Mouse (Mus musculus) gonadal fat pad, adult 2 months (tissue): ENCODE data around the gene Olfr675. TPM values are rescaled to one million over a fixed set of nuclear protein-coding genes. Genes with fewer than 3 reads are reported as not detected.
"Not testable (repeated sequence)": the region's sequence is repeated elsewhere in the genome, so short reads cannot be mapped to it uniquely, and the experiment has no call there.

ENCODE experiments used
- DNase-seq: peaks from one replicate; pipeline ENCODE4 v3.0.0-alpha.2; 2012; ENCODE audit warnings: low read depth
- polyA plus RNA-seq: library from polyadenylated mRNA; depleted of rRNA; stranded (reverse); fragments of >200 nt; gene quantifications from 2 replicates; pipeline ENCODE4 v1.2.3, GENCODE M21; 2012; rRNA removed

Olfr675 gene
- not detected in 2 replicates for polyA plus RNA-seq

- DNase-seq: no peak
Observed at GRCm38 (mm10) chr7:105028360-105028759, at the start of gene Olfr675. Gene Olfr675 (minus strand): TSS chr7:105028460.

GRCm38 (mm10) chr7:105064175-105064574 is 35.9 kb upstream of the Olfr675 start, which contains the start of gene Olfr678:
Gene Olfr678 (plus strand): TSS chr7:105064475.
- DNase-seq: no peak

GRCm38 (mm10) chr7:105058951-105059350 is 30.7 kb upstream of the Olfr675 start:
- DNase-seq: no peak

- DNase-seq: not testable (repeated sequence)
Observed at GRCm38 (mm10) chr7:105033836-105034235, 5.6 kb upstream of the Olfr675 start.

GRCm38 (mm10) chr7:105032398-105032797 is 4.1 kb upstream of the Olfr675 start, which contains the start of gene Olfr676:
Gene Olfr676 (plus strand): TSS chr7:105032698.
- DNase-seq: no peak

- no peak for DNase-seq
Observed at GRCm38 (mm10) chr7:105022530-105022929, 5.7 kb downstream of the Olfr675 start.

GRCm38 (mm10) chr7:105001929-105002328 is 26.3 kb downstream of the Olfr675 start, which contains the start of gene Olfr672:
Gene Olfr672 (minus strand): TSS chr7:105002029.
- DNase-seq: no peak

GRCm38 (mm10) chr7:104979026-104979425 is 49.2 kb downstream of the Olfr675 start, which contains the start of gene Olfr671:
Gene Olfr671 (minus strand): TSS chr7:104979126.
- DNase-seq: no peak

GRCm38 (mm10) chr7:104972507-104972906 is 55.8 kb downstream of the Olfr675 start:
- not testable (repeated sequence) for DNase-seq

Other genes with a start within 250 kb of the Olfr675 start
- gene Usp17lb, start 185.9 kb downstream of the Olfr675 start, polyA plus RNA-seq: 0.07 TPM in 1 of 2 replicates, not detected in the other
- gene Usp17la, start 171.5 kb downstream of the Olfr675 start, polyA plus RNA-seq: not detected in 2 replicates
- gene Olfr665, start 150.4 kb downstream of the Olfr675 start, polyA plus RNA-seq: not detected in 2 replicates
- gene Olfr666, start 132.5 kb downstream of the Olfr675 start, polyA plus RNA-seq: 1.1 TPM in 1 of 2 replicates, not detected in the other
- not detected in 2 replicates for gene Olfr667, start 107.0 kb downstream of the Olfr675 start, polyA plus RNA-seq
- gene Olfr668, start 100.4 kb downstream of the Olfr675 start, polyA plus RNA-seq: not detected in 2 replicates
- 0.13 TPM in 1 of 2 replicates, not detected in the other for gene Olfr669, start 94.2 kb downstream of the Olfr675 start, polyA plus RNA-seq
- not detected in 2 replicates for gene Olfr670, start 65.8 kb downstream of the Olfr675 start, polyA plus RNA-seq
- gene Olfr671, start 49.3 kb downstream of the Olfr675 start, polyA plus RNA-seq: not detected in 2 replicates
- not detected in 2 replicates for gene Olfr672, start 26.4 kb downstream of the Olfr675 start, polyA plus RNA-seq
- not detected in 2 replicates for gene Olfr676, start 4.2 kb upstream of the Olfr675 start, polyA plus RNA-seq
- gene Olfr677, start 22.9 kb upstream of the Olfr675 start, polyA plus RNA-seq: not detected in 2 replicates
- gene Olfr678, start 36.0 kb upstream of the Olfr675 start, polyA plus RNA-seq: not detected in 2 replicates
- gene Olfr679, start 52.7 kb upstream of the Olfr675 start, polyA plus RNA-seq: not detected in 2 replicates
- not detected in 2 replicates for gene Olfr680-ps1, start 64.4 kb upstream of the Olfr675 start, polyA plus RNA-seq
- not detected in 2 replicates for gene Olfr681, start 88.4 kb upstream of the Olfr675 start, polyA plus RNA-seq
- not detected in 2 replicates for gene Olfr683, start 118.6 kb upstream of the Olfr675 start, polyA plus RNA-seq
- gene Olfr684, start 135.2 kb upstream of the Olfr675 start, polyA plus RNA-seq: not detected in 2 replicates
- gene Olfr685, start 157.6 kb upstream of the Olfr675 start, polyA plus RNA-seq: not detected in 2 replicates
- not detected in 2 replicates for gene Olfr686, start 179.0 kb upstream of the Olfr675 start, polyA plus RNA-seq